Mouse (Mus musculus) adrenal gland, postnatal 14 days (tissue): Measurements from ENCODE around the gene Brd4. TPM values are rescaled to one million over a fixed set of nuclear protein-coding genes. Genes with fewer than 3 reads are reported as not detected.

Experiments
- DNase-seq: peaks from one replicate; pipeline ENCODE4 v3.0.0; 2021; ENCODE audit warnings: mixed read lengths
- total RNA-seq: library from RNA; stranded (reverse); gene quantifications from 2 replicates; pipeline ENCODE4 v1.2.3, GENCODE M21; 2021

Gene Brd4
- total RNA-seq, 1 experiment from 2014 or later, result 118 TPM

DNA sequence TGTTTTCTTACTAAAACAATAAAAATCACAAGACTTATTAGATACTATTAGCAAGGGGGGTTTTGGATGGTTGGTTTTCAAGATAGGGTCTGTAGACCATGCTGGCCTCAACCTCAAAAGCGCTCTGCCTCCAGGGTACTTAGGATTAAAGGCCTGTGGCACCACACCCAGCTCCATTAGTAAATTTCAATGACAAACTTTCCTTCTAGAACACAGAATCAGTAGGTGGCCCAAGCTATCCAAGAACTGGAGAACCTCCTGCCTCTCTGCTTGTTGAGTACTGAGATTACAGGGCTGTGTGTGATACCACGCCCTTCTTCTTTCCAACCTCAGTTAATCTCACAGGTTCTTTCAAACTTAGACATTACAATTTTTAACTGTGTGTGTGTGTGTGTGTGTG, 3.4 kb downstream of the Brd4 start:
- no peak for DNase-seq

DNA sequence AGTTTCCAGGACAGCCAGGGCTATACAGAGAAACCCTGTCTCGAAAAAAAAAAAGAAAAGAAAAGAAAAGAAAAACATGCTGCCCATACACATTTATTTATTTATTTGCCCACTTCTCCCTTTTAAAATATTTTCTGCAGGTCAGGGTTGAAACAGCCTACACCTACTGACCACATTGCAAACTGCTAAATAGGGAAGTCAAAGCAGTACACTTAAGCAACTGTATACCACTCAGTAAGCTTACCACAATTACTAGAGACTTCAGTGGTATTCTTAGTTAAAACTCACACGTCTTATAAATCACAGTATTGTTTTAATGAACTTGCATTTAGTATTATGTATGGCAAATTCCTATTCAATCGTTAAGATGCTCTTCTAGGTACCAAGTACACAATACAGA, 3.9 kb downstream of the Brd4 start:
- DNase-seq, result no peak

DNA sequence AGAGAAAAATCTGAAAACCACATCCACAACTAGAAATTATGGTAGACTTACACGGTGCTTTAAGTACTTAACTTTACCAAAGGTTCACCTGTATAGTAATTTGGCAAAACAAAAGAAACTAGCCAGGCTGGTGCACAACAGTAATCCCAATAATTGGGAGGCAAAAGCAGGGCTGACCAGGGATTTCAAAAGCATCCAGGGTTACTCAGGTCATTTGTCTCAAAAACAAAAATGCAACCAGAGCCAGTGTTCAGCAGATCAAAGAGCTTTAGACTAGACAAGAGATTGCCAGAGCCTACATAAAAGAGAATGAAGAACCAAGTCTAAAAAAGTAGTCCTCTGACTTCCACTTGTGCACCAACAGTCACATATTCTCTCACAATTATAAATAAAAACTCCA, 7.3 kb downstream of the Brd4 start:
- DNase-seq, result no peak

DNA sequence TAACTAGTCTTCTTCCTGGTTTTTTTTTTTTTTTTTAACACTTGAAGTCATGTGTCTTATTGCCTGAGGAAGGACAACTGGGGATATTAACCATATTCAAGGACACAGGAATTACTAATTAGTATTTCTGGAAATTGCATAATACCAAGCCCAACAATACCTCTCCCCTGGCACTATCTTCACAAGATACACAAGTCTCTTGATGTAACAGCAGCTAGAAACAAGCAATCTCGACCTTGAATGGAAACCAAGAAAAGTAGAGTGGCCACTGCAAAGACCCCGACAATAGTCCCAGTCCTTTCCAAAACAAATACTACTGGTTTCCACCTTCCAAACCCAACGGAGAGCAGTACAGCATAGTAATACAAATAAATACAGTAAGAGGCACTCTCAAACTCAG, 9.0 kb downstream of the Brd4 start:
- DNase-seq, result no peak

DNA sequence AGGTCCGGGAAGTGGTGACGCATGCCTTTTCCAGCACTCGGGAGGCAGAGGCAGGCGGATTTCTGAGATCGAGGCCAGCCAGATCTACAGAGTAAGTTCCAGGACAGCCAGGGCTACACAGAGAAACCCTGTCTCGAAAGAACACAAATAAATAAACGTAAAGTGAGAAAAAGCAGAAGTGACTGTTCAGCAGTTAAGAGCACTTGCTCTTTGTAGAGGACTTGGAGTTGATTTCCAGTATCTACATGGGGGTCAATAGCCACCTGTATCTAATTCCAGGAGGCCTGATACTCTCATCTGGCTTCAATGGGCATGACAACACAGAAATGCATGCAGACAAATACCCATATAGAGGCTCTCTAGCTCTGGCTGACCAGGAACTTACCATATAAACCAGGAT, 15.4 kb downstream of the Brd4 start:
- DNase-seq, result no peak

DNA sequence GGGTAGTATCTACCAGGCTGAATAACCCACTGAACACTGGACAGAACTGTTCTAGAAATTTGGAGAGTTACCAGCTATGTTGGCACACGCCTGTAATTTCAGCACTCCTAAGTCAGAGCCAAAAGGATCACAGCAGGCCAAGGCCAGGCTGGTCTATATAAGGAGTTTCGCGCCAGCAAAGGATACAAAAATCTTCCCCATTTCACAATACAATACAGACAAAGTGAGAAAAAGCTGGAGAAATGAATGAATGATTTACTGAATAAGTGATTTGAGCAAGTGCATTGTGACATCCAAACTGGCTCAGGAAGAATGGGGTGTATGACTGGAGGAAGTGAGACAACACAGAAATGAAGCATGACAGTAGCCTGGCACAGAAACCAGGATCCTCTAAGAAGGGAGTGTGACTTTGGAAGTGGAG, 16.0 kb downstream of the Brd4 start:
- peak; percentile 65 for DNase-seq

DNA sequence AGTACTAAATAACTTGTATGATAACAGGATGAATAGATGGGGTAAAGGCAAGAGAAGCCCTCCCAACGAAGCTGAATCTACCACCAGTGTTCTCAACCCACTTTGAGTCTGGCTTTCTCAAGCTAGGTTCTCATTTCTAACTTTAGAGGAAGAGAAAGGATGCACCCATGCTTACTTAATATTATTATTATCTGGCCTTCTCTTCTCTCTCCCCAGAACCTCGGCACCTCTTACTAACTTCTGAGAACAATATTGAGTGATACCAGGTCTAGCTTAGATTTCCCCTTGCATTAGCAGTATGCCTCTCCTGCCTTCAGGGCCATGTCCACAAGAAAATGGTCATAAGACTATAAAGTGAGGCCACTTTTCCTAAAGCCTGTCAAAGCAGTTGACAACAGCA, 16.4 kb downstream of the Brd4 start:
- DNase-seq, result no peak

DNA sequence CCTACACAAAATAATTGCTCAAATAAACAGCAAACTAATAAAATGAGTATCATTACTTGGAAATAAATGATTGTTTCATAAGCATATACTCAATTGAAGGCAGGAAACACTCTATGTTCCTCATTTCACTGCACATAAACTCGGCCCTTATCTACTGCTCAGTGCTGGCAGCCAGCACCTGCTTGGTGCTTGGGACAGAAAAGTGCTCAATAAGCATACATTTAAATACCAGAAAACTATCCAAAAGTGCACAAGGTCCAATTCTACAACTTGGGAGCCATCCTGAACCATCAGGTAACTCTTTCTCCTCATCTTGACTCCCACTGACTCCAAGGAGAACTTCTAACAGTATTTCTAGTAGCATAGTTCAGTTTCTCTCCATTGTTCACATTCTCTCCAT, 16.9 kb downstream of the Brd4 start:
- no peak for DNase-seq

DNA sequence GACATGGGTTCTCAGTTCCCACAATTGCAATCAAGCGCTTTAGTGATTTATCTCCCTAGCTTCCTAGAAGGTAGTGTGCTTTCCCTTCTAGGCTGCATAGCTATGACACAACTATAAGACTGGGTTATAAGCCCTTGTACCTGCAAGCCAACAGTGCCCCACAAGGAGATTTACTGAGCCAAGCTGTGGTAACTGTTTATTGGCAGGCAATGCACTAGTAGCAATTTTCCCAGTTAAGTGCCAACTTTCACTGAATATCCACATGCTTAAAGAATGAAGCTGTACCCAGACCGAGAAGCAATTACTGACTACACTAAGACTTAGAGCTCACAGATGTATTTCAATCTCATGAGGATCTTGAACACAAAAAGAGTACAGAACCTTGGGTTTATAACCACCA, 20.9 kb downstream of the Brd4 start:
- DNase-seq, result peak; percentile 33

DNA sequence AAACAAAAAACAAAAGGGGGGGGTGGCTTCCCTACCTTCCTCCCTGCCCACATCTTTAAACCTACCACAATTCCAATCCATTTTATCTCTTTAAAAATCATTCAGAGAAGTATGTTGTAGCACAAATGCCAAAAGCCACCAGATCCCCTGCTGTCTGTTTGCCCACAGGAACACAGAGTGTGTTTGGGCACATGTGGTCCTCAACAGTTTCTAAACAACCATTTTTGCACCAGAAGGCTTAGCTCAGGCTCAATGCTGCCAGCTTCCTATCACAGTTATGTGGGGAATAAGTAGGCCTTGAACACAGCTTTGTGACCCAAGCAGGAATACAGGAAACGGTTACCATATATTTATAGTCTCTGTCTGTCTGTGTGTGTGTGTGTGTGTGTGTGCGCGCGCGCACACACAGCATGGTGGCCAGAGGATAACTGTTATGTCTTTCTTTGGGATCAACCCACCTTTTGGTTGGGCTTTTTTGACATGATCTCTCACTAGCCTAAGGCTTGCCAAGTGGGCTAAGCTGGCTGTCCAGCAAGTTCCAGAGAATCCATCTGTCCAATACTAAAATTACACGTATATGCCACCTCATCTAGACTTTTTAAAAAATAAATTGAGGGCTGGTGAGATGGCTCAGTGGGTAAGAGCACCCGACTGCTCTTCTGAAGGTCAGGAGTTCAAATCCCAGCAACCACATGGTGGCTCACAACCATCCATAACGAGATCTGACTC, 21.5 kb downstream of the Brd4 start:
- DNase-seq, result no peak

DNA sequence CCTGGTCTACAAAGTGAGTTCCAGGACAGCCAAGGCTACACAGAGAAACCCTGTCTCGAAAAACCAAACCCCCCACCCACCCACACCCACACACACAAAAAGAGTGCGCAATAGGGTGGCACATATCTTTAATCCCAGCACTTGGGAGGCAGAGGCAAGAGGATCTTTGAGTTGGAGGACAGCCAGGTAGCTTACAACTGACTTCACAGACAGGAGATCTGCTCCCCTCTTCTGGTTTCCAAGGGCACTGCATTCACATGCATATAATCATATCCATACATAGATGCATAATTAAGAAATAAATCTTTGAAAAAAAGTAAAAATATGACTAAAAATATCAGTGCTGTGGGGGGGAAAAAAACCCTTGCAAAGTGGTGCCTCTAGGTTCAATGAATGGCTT, 25.7 kb downstream of the Brd4 start:
- DNase-seq, result no peak

DNA sequence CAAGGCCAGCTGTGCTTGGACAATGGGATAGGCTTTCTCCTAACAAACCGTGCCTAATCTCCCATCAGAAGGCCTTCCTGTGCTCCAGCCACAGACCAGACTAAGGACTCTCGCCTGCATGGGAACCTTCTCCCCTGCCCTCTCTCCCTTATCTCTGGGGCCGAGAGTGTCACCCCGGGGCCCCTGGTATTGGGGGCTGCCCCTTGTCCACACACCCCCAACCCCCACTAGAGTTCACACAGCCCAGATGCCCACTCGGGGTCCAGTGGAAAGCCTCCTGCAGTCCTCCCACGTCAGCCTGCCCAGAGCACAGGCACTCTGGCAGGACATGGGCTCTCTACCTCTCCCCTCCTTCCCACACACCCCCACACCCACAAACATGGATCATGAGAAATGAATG, 26.6 kb downstream of the Brd4 start:
- no peak for DNase-seq

DNA sequence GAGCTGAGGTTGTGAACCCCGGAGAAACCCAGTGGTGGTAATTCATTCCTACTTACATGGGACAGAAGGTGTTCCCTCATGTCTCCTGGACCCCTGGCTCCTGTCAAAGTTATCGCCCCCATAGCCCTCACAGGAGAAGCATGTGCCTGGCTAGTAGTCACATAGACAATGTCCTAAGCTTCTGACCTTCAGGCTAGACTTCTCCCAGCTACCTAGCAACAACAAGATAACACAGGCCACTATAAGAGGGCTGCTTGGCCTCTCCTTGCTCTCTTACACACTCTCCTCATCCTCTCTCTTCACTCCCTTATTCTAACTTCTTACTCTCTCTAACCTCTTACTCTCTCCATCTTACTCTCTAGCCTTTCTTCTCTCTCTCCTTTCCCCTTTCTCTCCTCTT, 27.1 kb downstream of the Brd4 start:
- DNase-seq, result no peak

DNA sequence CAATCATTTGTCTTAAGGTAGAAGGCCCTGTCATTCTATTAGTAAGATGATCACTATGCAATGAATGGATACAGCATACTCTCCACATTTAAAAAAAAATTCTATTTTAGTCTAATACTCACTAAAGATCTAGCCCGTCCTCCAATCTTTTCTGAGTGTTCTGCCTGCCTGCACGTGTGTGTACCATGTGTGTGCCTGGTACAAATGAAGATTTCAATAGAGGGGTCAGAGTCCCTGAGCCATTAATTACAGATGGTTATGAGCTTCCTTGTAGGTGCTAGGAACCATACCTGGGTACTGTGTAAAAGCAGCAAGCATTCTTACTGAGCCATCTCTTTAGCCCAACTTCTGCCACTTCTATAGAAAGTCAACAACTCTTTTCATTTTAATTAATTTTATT, 27.6 kb downstream of the Brd4 start:
- no peak for DNase-seq

DNA sequence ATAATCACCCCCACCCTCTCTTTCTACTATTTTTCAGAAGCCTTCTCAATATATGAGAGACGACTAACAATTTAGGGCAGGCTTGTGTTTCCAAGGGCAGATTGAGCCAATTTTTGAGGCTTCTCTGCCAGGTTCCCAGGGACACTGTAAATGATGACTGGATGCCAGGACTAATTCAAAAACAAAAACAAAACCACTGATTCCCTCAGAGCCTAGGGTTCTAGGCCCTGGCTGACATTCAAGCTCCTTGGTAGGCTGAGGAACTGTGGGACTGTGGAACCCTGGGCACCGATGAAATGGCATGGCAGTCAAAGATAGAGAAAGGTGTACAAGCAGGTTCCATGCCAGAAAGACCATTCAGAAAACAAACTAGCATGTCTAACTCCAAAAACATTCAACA, 31.3 kb downstream of the Brd4 start:
- no peak for DNase-seq

DNA sequence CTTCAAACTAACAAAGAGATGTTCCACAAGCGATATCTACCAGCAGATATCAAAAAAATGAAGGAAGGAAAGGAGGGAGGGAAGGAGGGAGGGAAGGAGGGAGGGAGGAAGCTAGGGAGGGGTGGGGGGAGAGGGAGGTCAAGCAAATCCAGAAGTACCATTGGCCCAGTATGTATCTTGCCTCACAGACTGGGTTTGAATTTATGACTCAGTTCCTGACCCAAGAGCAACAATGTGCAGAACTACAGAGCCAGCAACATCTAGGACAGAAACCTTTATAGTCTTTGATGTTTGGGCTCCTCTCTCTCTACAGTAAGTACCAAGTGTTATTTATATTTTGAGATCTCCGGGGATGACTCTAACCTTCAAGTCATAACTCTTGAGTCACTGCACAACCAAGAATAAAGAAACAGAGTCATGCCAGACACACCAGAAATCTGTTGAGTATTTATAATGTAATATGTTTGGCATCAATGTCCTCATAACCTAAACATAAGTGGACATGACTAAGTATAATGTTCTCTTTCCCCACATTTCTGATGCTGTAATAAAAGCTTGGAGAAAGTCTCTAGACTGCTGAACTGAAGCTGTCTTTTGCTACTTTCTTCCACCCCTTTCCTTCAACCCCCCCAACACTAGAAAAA, 32.6 kb downstream of the Brd4 start:
- no peak for DNase-seq

DNA sequence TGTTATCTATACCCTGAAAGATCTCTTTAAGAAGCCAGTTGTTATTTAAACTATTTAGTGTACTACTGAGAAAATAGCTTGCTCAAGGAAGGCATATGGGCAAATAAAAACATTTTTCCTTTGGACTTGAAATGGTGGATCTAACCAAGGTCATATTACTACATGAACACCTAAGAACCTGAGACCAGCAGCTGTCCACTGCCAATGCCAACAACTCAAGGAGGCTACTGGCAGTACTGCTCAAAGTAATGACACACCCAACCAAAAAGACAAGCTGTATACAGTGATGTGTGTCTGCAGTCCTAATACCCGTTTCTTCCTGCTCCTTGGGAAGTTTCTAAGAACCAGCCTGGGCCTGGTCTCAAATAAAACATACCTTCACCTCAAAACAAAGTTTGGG, 34.5 kb downstream of the Brd4 start:
- DNase-seq, result no peak

DNA sequence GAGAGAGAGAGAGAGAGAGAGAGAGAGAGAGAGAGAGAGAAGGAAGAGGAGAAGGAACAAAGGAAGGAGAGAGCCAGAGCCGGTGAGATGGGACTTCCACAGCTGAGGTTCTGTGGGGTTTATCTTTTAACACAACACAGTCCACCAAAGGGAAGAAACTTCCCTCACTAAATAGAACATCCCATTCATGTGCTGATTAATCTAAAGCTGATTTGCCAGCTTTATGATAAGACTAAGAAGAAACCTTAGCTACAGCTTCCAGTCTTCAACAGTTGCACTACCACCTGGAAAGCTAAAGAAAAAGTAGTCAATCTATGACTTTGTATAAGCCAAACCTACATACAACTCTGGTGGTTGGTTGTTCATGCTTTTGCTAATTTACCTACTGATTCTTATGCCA, 36.3 kb downstream of the Brd4 start:
- no peak for DNase-seq

DNA sequence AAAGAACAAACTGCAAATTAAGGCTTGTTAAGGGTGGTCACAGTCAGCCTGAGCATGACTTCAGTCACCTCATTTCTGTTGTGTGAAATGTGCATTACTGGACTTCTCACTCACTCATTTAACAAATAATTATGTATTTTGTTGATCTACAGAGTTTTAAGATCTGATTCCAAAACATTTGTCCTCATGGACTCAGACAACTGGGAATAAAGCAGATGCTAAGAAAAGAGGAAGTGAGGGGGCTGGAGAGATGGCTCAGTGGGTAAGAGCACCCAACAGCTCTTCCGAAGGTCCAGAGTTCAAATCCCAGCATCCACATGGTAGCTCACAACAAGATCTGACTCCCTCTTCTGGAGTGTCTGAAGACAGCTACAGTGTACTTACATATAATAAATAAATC, 36.9 kb downstream of the Brd4 start:
- DNase-seq, result no peak

DNA sequence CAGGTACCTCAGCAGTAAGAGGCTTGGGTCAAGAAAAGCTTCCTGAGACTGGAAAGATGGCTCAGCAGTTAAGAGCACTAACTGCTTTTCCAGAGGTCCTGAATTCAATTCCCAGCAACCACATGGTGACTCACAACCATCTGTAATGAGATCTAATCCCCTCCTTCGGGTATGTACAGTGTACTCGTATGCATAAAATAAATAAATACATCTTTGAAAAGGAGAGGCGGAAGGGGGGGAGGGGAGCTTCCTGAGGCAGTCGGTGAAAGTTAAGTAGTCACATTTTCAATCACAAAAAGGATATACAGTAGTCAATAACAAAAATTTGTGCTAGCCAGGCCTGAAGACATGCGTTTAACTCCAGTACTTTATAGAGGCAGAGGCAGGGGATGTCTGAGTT, 38.4 kb downstream of the Brd4 start:
- DNase-seq, result no peak

DNA sequence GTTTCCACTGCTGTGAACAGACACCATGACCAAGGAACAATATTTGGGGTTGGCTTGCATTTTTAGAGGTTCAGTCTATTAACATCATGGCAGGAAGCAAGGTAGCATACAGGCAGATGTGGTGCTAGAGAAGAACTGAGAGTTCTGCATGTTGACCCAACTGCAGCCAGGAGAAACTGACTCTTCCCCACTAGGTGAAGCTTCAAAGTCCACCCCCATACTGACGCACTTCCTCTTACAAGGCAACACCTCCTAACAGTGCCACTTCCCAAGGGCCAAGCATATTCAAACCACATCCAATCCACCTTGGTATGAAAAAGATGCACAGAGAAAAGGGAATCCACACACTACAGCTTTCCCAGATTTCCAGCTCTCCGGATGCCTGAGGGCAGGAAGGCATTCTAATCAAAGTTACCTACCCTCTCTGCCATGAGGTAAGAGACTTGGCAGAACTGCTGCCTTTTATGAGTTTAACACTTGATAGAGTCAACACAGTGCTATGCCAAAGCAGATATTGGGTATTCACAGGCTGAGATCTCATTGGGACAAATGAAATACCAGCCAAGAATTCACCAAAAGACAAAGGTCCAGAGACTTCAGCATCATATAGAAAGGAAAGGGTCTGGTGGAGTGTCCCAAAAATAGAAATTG, 43.5 kb downstream of the Brd4 start:
- no peak for DNase-seq

DNA sequence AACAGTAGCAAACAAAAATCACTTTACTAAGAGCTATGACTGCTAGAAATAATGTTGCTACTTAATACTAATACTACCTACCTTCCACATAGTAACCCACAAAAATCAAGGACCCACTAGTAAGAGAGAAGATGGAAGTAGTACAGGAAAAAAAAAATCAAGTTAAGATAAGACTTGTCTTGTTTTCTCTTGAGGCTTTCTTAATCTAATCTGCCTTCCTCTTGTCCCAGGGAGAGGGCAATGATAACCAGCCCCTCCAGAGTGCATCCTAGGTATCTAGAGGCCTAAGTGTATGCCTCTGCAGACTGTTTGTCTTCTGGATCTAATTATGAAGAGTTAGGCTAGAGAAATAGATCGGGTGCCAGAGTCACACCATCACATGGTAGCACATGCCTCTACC, 45.9 kb downstream of the Brd4 start:
- DNase-seq, result no peak

DNA sequence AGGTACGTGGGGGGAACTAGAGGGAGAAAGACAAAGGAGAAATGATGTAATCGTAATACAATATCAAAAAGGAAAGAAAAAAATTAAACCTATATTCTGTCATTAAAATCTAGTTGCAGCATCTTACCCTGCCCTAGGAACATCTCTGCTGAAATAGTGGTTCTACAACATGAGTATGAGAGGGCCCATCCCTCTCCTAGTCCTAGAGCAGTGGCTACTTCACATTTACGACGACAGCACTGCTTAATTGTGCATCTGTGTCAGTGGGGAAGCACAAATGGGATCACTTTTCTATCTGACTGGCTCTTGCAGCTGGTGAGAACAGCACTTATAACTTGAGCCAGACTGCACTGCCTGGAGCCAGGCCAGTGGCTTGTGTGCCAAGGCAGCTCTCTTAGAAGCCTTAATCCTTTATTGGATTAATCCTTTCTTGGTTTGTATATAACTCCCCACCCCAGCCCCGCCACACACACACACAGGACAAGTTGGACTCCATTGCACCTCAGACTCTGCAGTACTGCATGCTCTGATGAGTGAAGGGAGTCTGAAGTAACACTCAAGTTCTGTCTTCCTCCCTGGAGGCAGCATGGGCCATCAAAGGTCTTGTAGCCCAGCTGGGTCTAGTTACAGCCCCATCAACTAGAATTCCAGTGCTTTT, 48.9 kb downstream of the Brd4 start:
- peak; percentile 48 for DNase-seq
